Comparison of ENCODE assay signal across 27 mouse cellular contexts in the genomic region with DNA sequence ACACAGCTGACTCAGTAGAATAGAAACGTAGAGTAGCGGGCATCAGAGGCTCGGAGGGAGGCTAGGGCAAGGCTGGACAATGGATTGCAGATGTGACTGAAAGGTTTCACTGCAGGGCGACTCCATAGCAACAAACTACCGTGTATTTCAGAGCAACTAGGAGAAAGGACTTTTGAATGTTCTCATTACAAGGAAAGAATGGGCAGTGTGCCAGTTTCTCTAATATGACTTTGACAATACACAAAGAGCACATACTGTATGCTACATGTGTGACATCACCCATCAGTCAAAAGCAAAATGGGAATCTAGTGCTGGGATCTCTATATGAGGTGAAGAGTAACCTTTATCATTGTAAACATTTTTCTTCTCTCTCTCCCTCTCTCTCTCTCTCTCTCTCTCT.
A peak's percentile ranks its signal among the peaks of the same experiment; 100 is the strongest.
DNase-seq lines count a peak whose midpoint lies in the region; ATAC-seq and TF ChIP-seq lines count a peak whose summit lies in the region.
"Had no signal": no experiment of that assay in that cellular context is flagged by ENCODE, and none has a peak within 500 bp of the region (broad histone marks: within the 10 kb centered on the region; RNA-seq: fewer than 3 reads in every experiment).

No protein-coding gene starts in this region.

- no peak overlapping the region for H3K9ac ChIP-seq in forebrain, embryonic 13.5 days
- H3K9ac ChIP-seq in forebrain, embryonic 16.5 days (replicated peaks; ENCODE audit: low read depth, low read length): no peak overlapping the region
- no peak overlapping the region for H3K9ac ChIP-seq in limb, embryonic 14.5 days (ENCODE audit: low read depth, low read length, severe bottlenecking)
- no peak overlapping the region for H3K9ac ChIP-seq in neural tube, embryonic 13.5 days
- H3K9ac ChIP-seq: forebrain, postnatal 0 days; hindbrain, embryonic 14.5 days; liver, embryonic 15.5 days; lung, embryonic 15.5 days; midbrain, embryonic 12.5 days had no signal

- TF ChIP-seq POLR2A in limb, embryonic 14.5 days (IDR thresholded peaks at IDR 0.05; ENCODE audit: borderline replicate concordance, extremely low read depth, insufficient read depth, insufficient read length): no peak

- peaks cover 11% of the 10 kb centered on the region for H3K4me1 ChIP-seq in forebrain, embryonic 13.5 days
- no peaks in the 10 kb centered on the region; the same call in 1 of the 2 replicates for H3K4me1 ChIP-seq in forebrain, embryonic 16.5 days (replicated peaks; ENCODE audit: control insufficient read depth, insufficient read depth, low read length)
- H3K4me1 ChIP-seq in limb, embryonic 14.5 days (ENCODE audit: control insufficient read depth, insufficient read depth, low read length): 0 out of 2 replicates have a peak, but pooled peaks cover 4% of the 10 kb centered on the region
- no peaks in the 10 kb centered on the region for H3K4me1 ChIP-seq in limb, embryonic 10.5 days
- peaks cover 15% of the 10 kb centered on the region for H3K4me1 ChIP-seq in neural tube, embryonic 13.5 days (replicated peaks)
- H3K4me1 ChIP-seq: liver, embryonic 15.5 days; lung, embryonic 15.5 days had no signal

- H3K9me3 ChIP-seq in forebrain, embryonic 13.5 days (replicated peaks): no peaks in the 10 kb centered on the region
- no peaks in the 10 kb centered on the region for H3K9me3 ChIP-seq in forebrain, embryonic 16.5 days (ENCODE audit: control insufficient read depth, low read length)
- H3K9me3 ChIP-seq in limb, embryonic 14.5 days (ENCODE audit: control insufficient read depth, low read length): no peaks in the 10 kb centered on the region
- H3K9me3 ChIP-seq in limb, embryonic 10.5 days (replicated peaks): no peaks in the 10 kb centered on the region
- H3K9me3 ChIP-seq in neural tube, embryonic 13.5 days: no peaks in the 10 kb centered on the region
- H3K9me3 ChIP-seq: liver, embryonic 15.5 days; lung, embryonic 15.5 days; midbrain, embryonic 12.5 days had no signal

- no peak overlapping the region for H3K27ac ChIP-seq in forebrain, embryonic 13.5 days
- H3K27ac ChIP-seq in forebrain, embryonic 16.5 days (ENCODE audit: low read length): no peak overlapping the region
- no peak overlapping the region for H3K27ac ChIP-seq in limb, embryonic 14.5 days (replicated peaks; ENCODE audit: low read depth, low read length)
- H3K27ac ChIP-seq in limb, embryonic 10.5 days: no peak overlapping the region
- H3K27ac ChIP-seq in neural tube, embryonic 13.5 days (replicated peaks): peak overlapping the region; percentile 55; the same call in 1 of the 2 replicates
- H3K27ac ChIP-seq: liver, embryonic 15.5 days; lung, embryonic 15.5 days; midbrain, embryonic 12.5 days had no signal

- 0 out of 2 replicates have a peak, but pooled peaks have one; percentile 27 for ATAC-seq in forebrain, embryonic 13.5 days
- no peak for ATAC-seq in forebrain, embryonic 16.5 days
- no peak for ATAC-seq in limb, embryonic 14.5 days (ENCODE audit: low FRiP score, low read depth)
- no peak for ATAC-seq in neural tube, embryonic 13.5 days (ENCODE audit: low read depth)
- ATAC-seq: forebrain, postnatal 0 days; inflammation-experienced regulatory T-cells, adult 6 months had no signal

- DNase-seq in limb, embryonic 14.5 days (ENCODE audit: low spot score): peak; percentile 57
- no peak for DNase-seq in limb, embryonic 10.5 days (ENCODE audit: low spot score)
- DNase-seq in neural tube, embryonic 10.5 days (ENCODE audit: extremely low spot score, low spot score): no peak
- no peak for DNase-seq in testis, postnatal 10 days (ENCODE audit: low spot score)
- DNase-seq: adrenal gland, postnatal 14 days; cerebellum, adult 11-12 months; cerebellum, adult 9-11 months; forebrain, postnatal 0 days; heart, postnatal 4 days; kidney, adult 11 months; kidney, postnatal 14 days; layer of hippocampus, adult 9-11 months; lung, postnatal 36 days; right cerebral cortex, adult 18-20 months; spleen, adult 18-20 months; thymus, adult 2 months; thymus, postnatal 36 days had no signal

- 28% methylated on average over 5 of the region's 5 CpGs for WGBS in forebrain, embryonic 13.5 days
- WGBS in forebrain, embryonic 16.5 days: 21% methylated on average over 5 of the region's 5 CpGs
- WGBS in limb, embryonic 14.5 days: 43% methylated on average over 5 of the region's 5 CpGs
- whole genome bisulfite sequencing in limb, embryonic 10.5 days: 74% methylated on average over 5 of the region's 5 CpGs
- 35% methylated on average over 5 of the region's 5 CpGs for WGBS in neural tube, embryonic 13.5 days

- H3K36me3 ChIP-seq in forebrain, embryonic 13.5 days (ENCODE audit: poor library complexity, severe bottlenecking): no peaks in the 10 kb centered on the region
- peaks cover 3% of the 10 kb centered on the region; the same call in 1 of the 2 replicates for H3K36me3 ChIP-seq in forebrain, embryonic 16.5 days (ENCODE audit: control insufficient read depth, insufficient read depth)
- H3K36me3 ChIP-seq in limb, embryonic 14.5 days (ENCODE audit: control insufficient read depth, insufficient read depth, low read length): no peaks in the 10 kb centered on the region
- no peaks in the 10 kb centered on the region for H3K36me3 ChIP-seq in limb, embryonic 10.5 days
- H3K36me3 ChIP-seq in neural tube, embryonic 13.5 days: no peaks in the 10 kb centered on the region
- H3K36me3 ChIP-seq: liver, embryonic 15.5 days; lung, embryonic 15.5 days; midbrain, embryonic 12.5 days had no signal

- H3K4me3 ChIP-seq in forebrain, embryonic 13.5 days: no peak overlapping the region
- no peak overlapping the region for H3K4me3 ChIP-seq in forebrain, embryonic 16.5 days (replicated peaks; ENCODE audit: low read length)
- H3K4me3 ChIP-seq in limb, embryonic 14.5 days (replicated peaks; ENCODE audit: low read length): no peak overlapping the region
- no peak overlapping the region for H3K4me3 ChIP-seq in limb, embryonic 10.5 days
- H3K4me3 ChIP-seq in neural tube, embryonic 13.5 days: no peak overlapping the region
- H3K4me3 ChIP-seq: liver, embryonic 15.5 days; lung, embryonic 15.5 days; midbrain, embryonic 12.5 days; myocyte had no signal

- H3K27me3 ChIP-seq in forebrain, embryonic 13.5 days: no peaks in the 10 kb centered on the region
- no peaks in the 10 kb centered on the region for H3K27me3 ChIP-seq in forebrain, embryonic 16.5 days (replicated peaks; ENCODE audit: control insufficient read depth, insufficient read depth, low read length)
- H3K27me3 ChIP-seq in limb, embryonic 14.5 days (ENCODE audit: control insufficient read depth, insufficient read depth, low read length): no peaks in the 10 kb centered on the region
- no peaks in the 10 kb centered on the region for H3K27me3 ChIP-seq in limb, embryonic 10.5 days (ENCODE audit: low read depth, poor library complexity, severe bottlenecking)
- H3K27me3 ChIP-seq in neural tube, embryonic 13.5 days: no peaks in the 10 kb centered on the region
- H3K27me3 ChIP-seq: liver, embryonic 15.5 days; lung, embryonic 15.5 days had no signal

- H3K4me2 ChIP-seq in forebrain, embryonic 13.5 days: no peak overlapping the region
- no peak overlapping the region for H3K4me2 ChIP-seq in forebrain, embryonic 16.5 days (ENCODE audit: low read length)
- H3K4me2 ChIP-seq in limb, embryonic 14.5 days (replicated peaks; ENCODE audit: low read depth, low read length, severe bottlenecking): no peak overlapping the region
- no peak overlapping the region for H3K4me2 ChIP-seq in neural tube, embryonic 13.5 days
- H3K4me2 ChIP-seq: heart, embryonic 11.5 days; hindbrain, embryonic 14.5 days; liver, embryonic 15.5 days; lung, embryonic 15.5 days; midbrain, embryonic 12.5 days had no signal
